Mouse (Mus musculus): ENCODE measurements at regions not wholly inside any gene's neighbourhood (a gene's known extent, or its start where the extent isn't known, plus 50 kb on each side); places are given as distances from the start of the nearest gene placed in this dataset.
A peak's percentile ranks its signal among the peaks of the same experiment; 100 is the strongest.

DNA sequence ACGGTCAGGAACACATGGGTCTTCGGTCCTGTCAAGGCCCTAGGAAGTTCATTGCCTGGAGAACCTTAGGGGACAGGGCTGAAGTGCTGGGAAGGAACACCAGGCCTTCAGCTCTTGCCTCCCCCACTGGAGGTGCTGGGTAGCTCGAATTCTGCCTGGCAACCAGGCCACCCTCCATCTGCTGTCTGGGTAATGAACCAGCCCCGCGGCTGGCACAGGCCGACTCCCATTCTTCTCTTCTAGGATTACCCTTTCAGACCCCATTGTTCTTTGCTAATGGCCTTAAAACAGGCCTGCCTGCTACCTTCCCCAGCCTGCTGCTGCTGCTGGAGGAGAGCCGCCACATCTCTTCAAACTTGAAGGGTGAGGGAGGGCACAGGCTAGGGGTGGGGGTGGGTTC lies 71.2 kb downstream of the Gadd45g start:
- H3K9ac ChIP-seq, result no peak overlapping the region
- WGBS, result 28% methylated on average over 7 of the region's 7 CpGs
- H3K27ac ChIP-seq, result peak overlapping the region; percentile 60

DNA sequence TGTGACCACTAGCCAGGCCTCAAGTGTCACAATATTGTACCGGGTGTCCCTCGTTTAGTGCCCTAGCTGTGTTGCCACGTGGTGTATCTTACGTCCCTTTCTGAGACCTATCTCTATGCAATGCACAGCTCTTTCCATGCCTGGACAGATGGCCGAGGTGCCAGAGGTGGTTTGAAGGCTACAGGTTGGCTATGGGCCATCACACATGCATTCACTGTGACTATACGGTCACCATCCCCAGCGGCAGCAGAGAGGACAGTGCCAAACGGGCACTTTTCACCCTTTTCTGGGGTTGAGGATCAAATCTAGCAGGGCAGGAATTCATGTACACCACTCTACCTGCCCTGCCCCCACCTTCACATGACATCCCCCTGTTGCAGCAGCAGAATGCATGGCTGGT lies 71.6 kb downstream of the Gadd45g start:
- no peak overlapping the region for H3K4me3 ChIP-seq
- ATAC-seq (replicated peaks), result 0 out of 2 replicates have a peak, but pooled peaks have one; percentile 4
- H3K9me3 ChIP-seq, result no peaks in the 10 kb centered on the region
- H3K9ac ChIP-seq, result no peak overlapping the region
- H3K4me2 ChIP-seq, result no peak overlapping the region
- H3K4me1 ChIP-seq, result peaks cover 44% of the 10 kb centered on the region
- WGBS, result 25% methylated on average over 8 of the region's 8 CpGs
- H3K27me3 ChIP-seq (replicated peaks), result peaks cover 15% of the 10 kb centered on the region
- no peaks in the 10 kb centered on the region for H3K36me3 ChIP-seq (replicated peaks)
- H3K27ac ChIP-seq, result peak overlapping the region; percentile 60

More for the DNA sequence above, 71.2 kb downstream of the Gadd45g start:
- no peaks in the 10 kb centered on the region for H3K36me3 ChIP-seq (replicated peaks)
- H3K4me1 ChIP-seq, result peaks cover 44% of the 10 kb centered on the region
- peaks cover 15% of the 10 kb centered on the region for H3K27me3 ChIP-seq (replicated peaks)
- H3K9me3 ChIP-seq, result no peaks in the 10 kb centered on the region
- no peak overlapping the region for H3K4me3 ChIP-seq
- no peak overlapping the region for H3K4me2 ChIP-seq
- peak; percentile 9; the same call in 1 of the 2 replicates for ATAC-seq (replicated peaks)

GRCm38 (mm10) chr13:51918781-51919170 lies 72.3 kb downstream of the Gadd45g start:
- Histone ChIP-seq H3K4me3 (no peak overlapping the region), H3K9ac (no peak overlapping the region), H3K4me1 (peaks cover 44% of the 10 kb centered on the region), H3K27me3 (replicated peaks) (peaks cover 8% of the 10 kb centered on the region), H3K4me2 (no peak overlapping the region), H3K27ac (peak overlapping the region; percentile 60), H3K9me3 (no peaks in the 10 kb centered on the region), H3K36me3 (replicated peaks) (no peaks in the 10 kb centered on the region)
- 8% methylated on average over 10 of the region's 10 CpGs for WGBS
- ATAC-seq (replicated peaks), result peak; percentile 32; the same call in 1 of the 2 replicates

GRCm38 (mm10) chr13:51919171-51919793 lies 72.8 kb downstream of the Gadd45g start:
- Histone ChIP-seq H3K27me3 (replicated peaks) (peaks cover 7% of the 10 kb centered on the region; the same call in 1 of the 2 replicates), H3K4me2 (no peak overlapping the region)

DNA sequence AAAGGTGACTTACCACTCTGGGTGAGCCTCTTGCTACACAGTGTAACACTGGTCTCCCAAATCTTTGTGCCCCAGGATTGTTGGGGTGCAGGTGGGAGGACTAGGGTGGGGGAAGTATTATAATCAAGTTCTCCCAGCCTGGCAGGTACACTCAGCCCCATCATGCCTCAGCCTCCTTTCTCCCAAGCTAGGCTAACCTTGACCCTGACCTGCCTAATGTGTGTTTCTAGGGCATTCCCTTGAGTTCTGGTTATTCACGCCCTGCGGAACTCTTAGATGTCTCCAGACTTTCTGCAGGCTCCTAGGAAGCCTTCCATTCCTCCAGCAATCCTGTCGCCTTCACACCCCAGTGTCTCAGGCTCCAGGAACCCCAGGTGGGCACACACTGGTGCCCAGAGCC lies 73.5 kb downstream of the Gadd45g start:
- Histone ChIP-seq H3K4me3 (no peak overlapping the region), H3K27ac (peak overlapping the region; percentile 60), H3K27me3 (replicated peaks) (peaks cover 6% of the 10 kb centered on the region; the same call in 1 of the 2 replicates), H3K4me1 (peaks cover 44% of the 10 kb centered on the region), H3K36me3 (replicated peaks) (no peaks in the 10 kb centered on the region), H3K9me3 (no peaks in the 10 kb centered on the region), H3K4me2 (no peak overlapping the region), H3K9ac (no peak overlapping the region)
- WGBS, result 15% methylated on average over 3 of the region's 3 CpGs
- no peak for ATAC-seq (replicated peaks)

More at GRCm38 (mm10) chr13:51919171-51919793, 72.8 kb downstream of the Gadd45g start:
- H3K27ac ChIP-seq, result peak overlapping the region; percentile 60
- H3K4me3 ChIP-seq, result no peak overlapping the region
- H3K36me3 ChIP-seq (replicated peaks), result no peaks in the 10 kb centered on the region
- WGBS, result 7% methylated on average over 14 of the region's 14 CpGs
- no peaks in the 10 kb centered on the region for H3K9me3 ChIP-seq
- H3K9ac ChIP-seq, result no peak overlapping the region
- ATAC-seq (replicated peaks), result peak; percentile 31; the same call in 1 of the 2 replicates
- peaks cover 44% of the 10 kb centered on the region for H3K4me1 ChIP-seq

DNA sequence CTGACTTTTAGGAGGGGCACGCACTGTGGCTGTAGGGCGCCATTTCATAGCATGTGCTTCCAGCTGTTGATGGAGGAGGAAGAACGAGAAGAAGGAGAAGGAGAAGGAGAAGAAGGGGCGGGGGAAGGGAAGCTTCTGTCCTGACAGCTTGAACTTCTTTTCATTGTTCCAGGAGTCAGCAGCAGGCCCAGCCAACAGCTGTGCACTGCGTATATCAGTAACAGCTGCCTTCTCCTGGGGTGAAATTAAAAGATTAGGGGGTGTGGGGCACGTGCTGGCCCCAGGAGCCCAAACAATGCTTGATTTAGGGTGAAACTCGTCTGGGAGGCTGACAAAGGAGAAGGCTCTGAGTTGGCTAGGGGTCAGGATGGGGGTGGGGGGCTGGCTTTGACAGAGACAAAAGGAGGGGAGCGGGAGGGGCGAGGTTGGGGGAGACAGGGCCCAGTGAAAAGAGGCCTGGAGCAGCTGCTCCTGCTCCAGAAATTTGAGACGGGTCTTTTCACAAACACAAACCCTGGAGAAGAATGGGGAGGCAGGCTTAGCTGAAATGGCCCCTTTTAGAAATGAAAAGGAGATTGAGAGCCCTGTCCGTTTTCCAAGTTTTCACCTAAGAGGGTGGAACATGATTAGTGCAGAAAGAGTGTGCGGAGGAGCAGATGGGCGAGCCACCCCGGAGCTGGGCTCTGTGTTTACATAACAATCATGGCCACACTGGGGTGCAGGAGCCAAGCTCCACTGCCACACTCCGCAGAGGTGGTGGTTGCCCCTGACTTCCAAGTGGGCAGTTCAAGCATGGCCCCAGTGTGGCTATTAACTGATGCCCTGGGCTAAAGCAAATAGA lies 74.3 kb downstream of the Gadd45g start:
- Histone ChIP-seq H3K4me3 (no peak overlapping the region), H3K36me3 (replicated peaks) (no peaks in the 10 kb centered on the region), H3K27me3 (replicated peaks) (peaks cover 3% of the 10 kb centered on the region; the same call in 1 of the 2 replicates), H3K4me2 (no peak overlapping the region), H3K9me3 (no peaks in the 10 kb centered on the region), H3K27ac (peak overlapping the region; percentile 40), H3K9ac (no peak overlapping the region), H3K4me1 (peaks cover 44% of the 10 kb centered on the region)
- ATAC-seq (replicated peaks), result peak; percentile 65
- 11% methylated on average over 15 of the region's 15 CpGs for WGBS

- Histone ChIP-seq H3K9me3 (no peaks in the 10 kb centered on the region), H3K4me3 (no peak overlapping the region), H3K36me3 (replicated peaks) (no peaks in the 10 kb centered on the region), H3K27ac (peak overlapping the region; percentile 40; the same call in 1 of the 2 replicates), H3K4me2 (no peak overlapping the region), H3K4me1 (peaks cover 44% of the 10 kb centered on the region), H3K9ac (no peak overlapping the region), H3K27me3 (replicated peaks) (peaks cover 3% of the 10 kb centered on the region; the same call in 1 of the 2 replicates)
- no peak for ATAC-seq (replicated peaks)
- WGBS, result 22% methylated on average over 5 of the region's 5 CpGs
Observed at GRCm38 (mm10) chr13:51921550-51921949, 75.1 kb downstream of the Gadd45g start.

DNA sequence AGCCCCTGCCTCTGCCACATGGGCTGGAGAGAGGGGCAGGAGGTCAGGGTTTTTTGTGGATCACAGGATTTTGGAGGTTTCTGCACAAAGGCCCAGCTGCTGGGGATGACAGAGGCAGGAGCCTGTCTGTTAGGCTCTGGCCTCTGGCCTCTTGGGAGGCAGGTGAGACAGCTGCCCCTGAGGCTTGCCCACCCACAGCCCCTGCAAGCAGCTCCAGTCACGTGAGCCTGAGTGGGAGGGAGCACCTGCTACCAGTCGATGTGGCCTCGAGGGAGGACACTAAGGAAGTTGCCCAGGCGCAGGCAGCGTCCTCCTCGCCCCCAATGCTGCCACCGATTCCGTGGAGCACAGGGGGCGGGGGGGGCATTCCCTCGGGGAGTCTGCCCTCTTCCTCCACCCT lies 80.3 kb downstream of the Gadd45g start:
- H3K27me3 ChIP-seq (replicated peaks), result no peaks in the 10 kb centered on the region; the same call in 1 of the 2 replicates
- H3K27ac ChIP-seq, result no peak overlapping the region
- H3K4me1 ChIP-seq, result peaks cover 13% of the 10 kb centered on the region
- no peaks in the 10 kb centered on the region for H3K9me3 ChIP-seq
- H3K9ac ChIP-seq, result no peak overlapping the region
- H3K4me2 ChIP-seq, result no peak overlapping the region
- H3K4me3 ChIP-seq, result no peak overlapping the region
- 27% methylated on average over 10 of the region's 10 CpGs for WGBS
- no peak for ATAC-seq (replicated peaks)
- H3K36me3 ChIP-seq (replicated peaks), result no peaks in the 10 kb centered on the region

DNA sequence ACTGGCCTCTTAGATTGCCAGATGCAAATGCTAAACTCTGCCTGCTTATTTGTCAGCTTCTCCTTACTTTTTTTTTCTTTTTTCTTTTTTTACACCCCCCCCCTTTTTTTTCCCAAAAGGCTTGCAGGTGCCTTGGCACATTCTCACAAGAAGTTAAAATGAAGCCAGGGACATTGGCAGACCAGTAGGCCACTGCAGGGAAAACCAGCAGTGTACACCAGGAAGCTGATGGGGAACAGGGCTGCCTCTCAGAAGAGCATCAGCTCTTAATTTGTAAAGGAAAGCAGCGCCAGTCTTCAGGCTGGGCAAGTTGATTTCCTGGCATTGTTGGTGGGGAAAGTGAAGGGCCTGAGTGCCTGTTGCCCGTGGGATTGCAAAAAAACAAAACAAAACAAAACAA lies 83.3 kb downstream of the Gadd45g start:
- Histone ChIP-seq H3K4me3 (no peak overlapping the region), H3K27me3 (replicated peaks) (no peaks in the 10 kb centered on the region), H3K4me1 (peaks cover 11% of the 10 kb centered on the region), H3K36me3 (replicated peaks) (no peaks in the 10 kb centered on the region), H3K9me3 (no peaks in the 10 kb centered on the region), H3K9ac (no peak overlapping the region), H3K4me2 (no peak overlapping the region), H3K27ac (no peak overlapping the region)
- WGBS, result 57% methylated on average over 2 of the region's 2 CpGs
- ATAC-seq (replicated peaks), result no peak

GRCm38 (mm10) chr13:51930301-51930747 lies 83.8 kb downstream of the Gadd45g start:
- ATAC-seq (replicated peaks), result no peak
- Histone ChIP-seq H3K27me3 (replicated peaks) (no peaks in the 10 kb centered on the region), H3K4me3 (no peak overlapping the region), H3K9me3 (no peaks in the 10 kb centered on the region), H3K4me1 (peaks cover 11% of the 10 kb centered on the region), H3K36me3 (replicated peaks) (no peaks in the 10 kb centered on the region), H3K4me2 (no peak overlapping the region), H3K9ac (no peak overlapping the region), H3K27ac (no peak overlapping the region)
- WGBS, result 38% methylated on average over 6 of the region's 6 CpGs

- 78% methylated on average over 3 of the region's 3 CpGs for WGBS
- H3K9me3 ChIP-seq, result no peaks in the 10 kb centered on the region
- no peaks in the 10 kb centered on the region for H3K27me3 ChIP-seq (replicated peaks)
- no peak overlapping the region for H3K9ac ChIP-seq
- H3K27ac ChIP-seq, result no peak overlapping the region
- no peak for ATAC-seq (replicated peaks)
- H3K4me2 ChIP-seq, result no peak overlapping the region
- H3K4me3 ChIP-seq, result no peak overlapping the region
- peaks cover 11% of the 10 kb centered on the region for H3K4me1 ChIP-seq
- no peaks in the 10 kb centered on the region for H3K36me3 ChIP-seq (replicated peaks)
Observed at GRCm38 (mm10) chr13:51930931-51931330, 84.5 kb downstream of the Gadd45g start.

- Histone ChIP-seq H3K4me1 (peaks cover under 1% of the 10 kb centered on the region; the same call in 1 of the 2 replicates), H3K4me3 (no peak overlapping the region), H3K27me3 (replicated peaks) (no peaks in the 10 kb centered on the region; the same call in 1 of the 2 replicates), H3K36me3 (replicated peaks) (no peaks in the 10 kb centered on the region), H3K9me3 (no peaks in the 10 kb centered on the region), H3K27ac (no peak overlapping the region), H3K4me2 (no peak overlapping the region), H3K9ac (no peak overlapping the region)
- WGBS, result 94% methylated on average over 10 of the region's 10 CpGs
- ATAC-seq (replicated peaks), result no peak
Observed at GRCm38 (mm10) chr13:51935827-51936226, 89.3 kb downstream of the Gadd45g start.

Data from midbrain, embryonic 15.5 days (tissue).